Mouse (Mus musculus) spleen, adult 18-20 months (tissue): ENCODE measurements around the gene Vwc2l.

Source experiments
- DNase-seq, 2 experiments: peaks; one replicate each; pipeline ENCODE4 v3.0.0; 2022; ENCODE audit warnings: mixed read lengths in 2 of 2

Vwc2l gene

DNA sequence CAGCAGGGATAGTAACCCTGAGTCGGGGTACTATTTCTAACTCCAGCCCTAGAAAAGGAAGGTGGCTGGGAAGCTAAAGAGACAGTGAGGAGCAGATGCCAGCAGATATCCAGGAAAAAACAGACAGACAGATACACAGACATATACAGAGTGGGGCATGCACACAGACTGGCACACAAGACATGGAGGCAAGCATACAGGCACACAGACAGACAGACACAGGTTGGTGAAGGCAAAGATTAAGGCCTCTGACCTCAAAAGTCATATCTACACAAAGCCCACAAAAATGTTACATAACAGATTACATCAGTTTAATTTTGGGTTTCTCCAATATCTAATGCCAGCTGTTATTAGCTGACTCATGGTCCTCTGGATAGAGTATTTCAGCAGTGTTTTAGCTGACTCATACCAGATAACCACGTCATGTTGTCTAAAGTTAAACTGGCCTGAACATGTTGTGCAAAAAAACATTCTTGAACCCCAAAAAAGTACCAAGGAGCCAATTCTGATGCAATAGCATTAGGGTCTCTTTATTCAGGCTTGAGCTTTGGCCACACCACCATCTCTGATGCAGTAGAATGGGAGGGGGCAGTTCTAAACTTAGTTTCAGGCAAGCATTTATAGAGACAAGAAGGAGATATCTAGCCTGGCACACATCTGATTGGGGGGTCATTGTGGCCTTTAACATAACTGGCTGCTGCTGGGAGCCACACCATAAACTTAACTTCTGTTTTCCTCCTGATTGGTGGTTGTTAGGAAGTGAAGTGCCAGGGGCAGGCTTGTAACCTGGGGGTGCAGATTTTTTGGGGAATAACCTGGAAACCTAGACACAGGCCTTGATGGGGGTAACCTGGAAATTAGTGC, 192.9 kb downstream of the Vwc2l start:
- no peak for DNase-seq

DNA sequence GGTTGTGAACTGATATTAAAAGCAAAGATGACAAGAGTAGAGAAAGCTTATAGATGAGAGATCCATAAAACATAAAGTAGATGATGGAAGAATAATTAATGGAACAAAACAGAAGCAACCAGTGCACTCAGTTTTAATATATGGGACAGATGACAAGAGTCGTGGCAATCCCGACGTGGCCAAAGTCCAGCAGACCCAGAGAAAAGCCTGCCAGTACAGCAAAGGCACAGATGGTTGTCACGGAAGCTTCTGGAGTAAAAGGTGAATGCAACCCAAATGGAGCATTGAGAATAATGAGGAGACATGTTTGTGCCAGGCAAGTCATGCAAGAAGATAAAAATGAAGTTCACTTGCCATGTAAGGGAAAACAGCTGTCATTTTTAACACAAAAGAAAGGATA, 207.5 kb downstream of the Vwc2l start:
- DNase-seq = no peak
